Mouse (Mus musculus): Measurements from ENCODE around the gene Cela3b.

GRCm38 (mm10) chr4:137391287-137391686, 39.1 kb downstream of the Cela3b start:
- TF ChIP-seq CTCF (IDR thresholded peaks at IDR 0.05; ENCODE audit: low read depth, low read length) (no peak), GATA1 (IDR thresholded peaks at IDR 0.05; ENCODE audit: borderline replicate concordance, low read length) (no peak), POLR2AphosphoS5 (IDR thresholded peaks at IDR 0.05; ENCODE audit: insufficient replicate concordance, low read depth, low read length) (no peak), TAL1 (conservative IDR thresholded peaks at IDR 0.05; ENCODE audit: low read depth, low read length) (no peak), GATA2 (IDR thresholded peaks at IDR 0.05; ENCODE audit: borderline replicate concordance, low read depth, low read length) (no peak)

Measured in G1E (cell line).